Comparison of ENCODE assay signal across 32 mouse cellular contexts in genomic region chrX:33928225-33928624, GRCm38 (mm10). TPM values are rescaled to one million over a fixed set of nuclear protein-coding genes. Genes with fewer than 3 reads are reported as not detected.
"Had no signal": no experiment of that assay in that cellular context is flagged by ENCODE, and none has a peak within 500 bp of the region (broad histone marks: within the 10 kb centered on the region; RNA-seq: fewer than 3 reads in every experiment).

No protein-coding gene starts in this region.

RNA-seq across cellular contexts. Expression of gene Btbd35f6, which starts 28.1 kb away (rescaled TPM):
- total RNA-seq: gastrocnemius, adult 18-20 months; gastrocnemius, adult 8-10 months; gastrocnemius, postnatal 14 days; gastrocnemius, postnatal 4 days; granulocyte monocyte progenitor cell, adult 5-6 weeks; heart, adult 2 months; heart, postnatal 10 days; heart, postnatal 25 days; heart, postnatal 4 days; layer of hippocampus, adult 2 months; layer of hippocampus, postnatal 10 days; layer of hippocampus, postnatal 25 days; left cerebral cortex, adult 2 months; left cerebral cortex, postnatal 14 days; left cerebral cortex, postnatal 36 days had no signal
- polyA plus RNA-seq: heart, adult 2 months; heart, embryonic 11.5 days; heart, embryonic 13.5 days; heart, embryonic 15.5 days; hindbrain, embryonic 10.5 days; hindbrain, embryonic 12.5 days; hindbrain, embryonic 14.5 days; hindbrain, embryonic 16.5 days; inflammation-experienced regulatory T-cells, adult 6 months; intestine, embryonic 15.5 days; intestine, postnatal 0 days; kidney, embryonic 14.5 days; kidney, embryonic 16.5 days; limb, embryonic 10.5 days; limb, embryonic 12.5 days; limb, embryonic 14.5 days; liver, embryonic 11.5 days; liver, embryonic 13.5 days had no signal

RNA-seq across cellular contexts. Expression of gene Gm21870, which starts 58.4 kb away (rescaled TPM):
- total RNA-seq: gastrocnemius, adult 18-20 months; gastrocnemius, adult 8-10 months; gastrocnemius, postnatal 14 days; gastrocnemius, postnatal 4 days; granulocyte monocyte progenitor cell, adult 5-6 weeks; heart, adult 2 months; heart, postnatal 10 days; heart, postnatal 25 days; heart, postnatal 4 days; layer of hippocampus, adult 2 months; layer of hippocampus, postnatal 10 days; layer of hippocampus, postnatal 25 days; left cerebral cortex, adult 2 months; left cerebral cortex, postnatal 14 days; left cerebral cortex, postnatal 36 days had no signal
- polyA plus RNA-seq: heart, adult 2 months; heart, embryonic 11.5 days; heart, embryonic 13.5 days; heart, embryonic 15.5 days; hindbrain, embryonic 10.5 days; hindbrain, embryonic 12.5 days; hindbrain, embryonic 14.5 days; hindbrain, embryonic 16.5 days; inflammation-experienced regulatory T-cells, adult 6 months; intestine, embryonic 15.5 days; intestine, postnatal 0 days; kidney, embryonic 14.5 days; kidney, embryonic 16.5 days; limb, embryonic 10.5 days; limb, embryonic 12.5 days; limb, embryonic 14.5 days; liver, embryonic 11.5 days; liver, embryonic 13.5 days had no signal
